Mouse (Mus musculus): Measurements from ENCODE around the gene Pard6a. TPM values are rescaled to one million over a fixed set of nuclear protein-coding genes. Genes with fewer than 3 reads are reported as not detected.
A peak's percentile ranks its signal among the peaks of the same experiment; 100 is the strongest.

The Pard6a gene
- polyA plus RNA-seq, 1 experiment from 2014 or later, result 50.0 TPM

- ATAC-seq, result no peak
- 60% methylated on average over 35 of the region's 35 CpGs for whole genome bisulfite sequencing
- Histone ChIP-seq H3K4me2 (ENCODE audit: low read length) (no peak overlapping the region), H3K27me3 (replicated peaks; ENCODE audit: control insufficient read depth, insufficient read depth, low read length) (no peaks in the 10 kb centered on the region), H3K36me3 (ENCODE audit: control insufficient read depth, insufficient read depth) (no peaks in the 10 kb centered on the region), H3K9me3 (ENCODE audit: control insufficient read depth, low read length) (peaks cover 4% of the 10 kb centered on the region; the same call in 1 of the 2 replicates), H3K9ac (replicated peaks; ENCODE audit: low read depth, low read length) (no peak overlapping the region), H3K27ac (ENCODE audit: low read length) (no peak overlapping the region), H3K4me1 (replicated peaks; ENCODE audit: control insufficient read depth, insufficient read depth, low read length) (peaks cover 6% of the 10 kb centered on the region), H3K4me3 (replicated peaks; ENCODE audit: low read length) (no peak overlapping the region)
Measured at GRCm38 (mm10) chr8:105689256-105689982, 11.5 kb upstream of the Pard6a start.

- ATAC-seq, result no peak
- 91% methylated on average over 9 of the region's 9 CpGs for WGBS
Measured at GRCm38 (mm10) chr8:105689983-105690360, 11.0 kb upstream of the Pard6a start.

DNA sequence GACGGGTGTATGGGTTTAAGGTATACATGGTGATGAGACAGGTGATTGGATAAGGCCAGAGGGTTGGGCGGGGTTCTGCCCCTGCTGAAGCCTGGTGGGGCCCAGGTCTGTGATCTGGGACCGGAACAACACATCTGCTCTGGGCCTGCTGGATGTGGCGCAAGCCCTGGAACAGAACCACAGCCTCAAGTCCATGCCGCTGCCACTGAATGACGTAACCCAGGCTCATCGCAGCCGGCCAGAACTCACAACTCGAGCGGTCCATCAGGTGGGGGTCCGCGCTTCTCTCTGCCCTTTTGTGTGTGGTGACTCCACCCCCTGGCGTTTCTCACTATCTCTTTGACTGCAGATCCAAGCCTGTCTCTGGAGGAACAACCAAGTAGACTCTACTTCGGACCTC, 10.0 kb upstream of the Pard6a start:
- peaks cover 4% of the 10 kb centered on the region; the same call in 1 of the 2 replicates for H3K9me3 ChIP-seq (ENCODE audit: control insufficient read depth, low read length)
- H3K27ac ChIP-seq (ENCODE audit: low read length), result no peak overlapping the region
- H3K4me3 ChIP-seq (replicated peaks; ENCODE audit: low read length), result no peak overlapping the region
- H3K9ac ChIP-seq (replicated peaks; ENCODE audit: low read depth, low read length), result no peak overlapping the region
- no peak overlapping the region for H3K4me2 ChIP-seq (ENCODE audit: low read length)
- no peak for ATAC-seq
- whole genome bisulfite sequencing, result 84% methylated on average over 14 of the region's 14 CpGs
- H3K27me3 ChIP-seq (replicated peaks; ENCODE audit: control insufficient read depth, insufficient read depth, low read length), result no peaks in the 10 kb centered on the region
- peaks cover 3% of the 10 kb centered on the region; the same call in 1 of the 2 replicates for H3K36me3 ChIP-seq (ENCODE audit: control insufficient read depth, insufficient read depth)
- H3K4me1 ChIP-seq (replicated peaks; ENCODE audit: control insufficient read depth, insufficient read depth, low read length), result peaks cover 18% of the 10 kb centered on the region

More at GRCm38 (mm10) chr8:105689983-105690360, 11.0 kb upstream of the Pard6a start:
- H3K4me1 ChIP-seq (replicated peaks; ENCODE audit: control insufficient read depth, insufficient read depth, low read length), result peaks cover 12% of the 10 kb centered on the region
- no peak overlapping the region for H3K4me2 ChIP-seq (ENCODE audit: low read length)
- H3K27ac ChIP-seq (ENCODE audit: low read length), result no peak overlapping the region
- H3K9ac ChIP-seq (replicated peaks; ENCODE audit: low read depth, low read length), result no peak overlapping the region
- H3K9me3 ChIP-seq (ENCODE audit: control insufficient read depth, low read length), result peaks cover 4% of the 10 kb centered on the region; the same call in 1 of the 2 replicates
- H3K27me3 ChIP-seq (replicated peaks; ENCODE audit: control insufficient read depth, insufficient read depth, low read length), result no peaks in the 10 kb centered on the region
- no peaks in the 10 kb centered on the region for H3K36me3 ChIP-seq (ENCODE audit: control insufficient read depth, insufficient read depth)
- no peak overlapping the region for H3K4me3 ChIP-seq (replicated peaks; ENCODE audit: low read length)

DNA sequence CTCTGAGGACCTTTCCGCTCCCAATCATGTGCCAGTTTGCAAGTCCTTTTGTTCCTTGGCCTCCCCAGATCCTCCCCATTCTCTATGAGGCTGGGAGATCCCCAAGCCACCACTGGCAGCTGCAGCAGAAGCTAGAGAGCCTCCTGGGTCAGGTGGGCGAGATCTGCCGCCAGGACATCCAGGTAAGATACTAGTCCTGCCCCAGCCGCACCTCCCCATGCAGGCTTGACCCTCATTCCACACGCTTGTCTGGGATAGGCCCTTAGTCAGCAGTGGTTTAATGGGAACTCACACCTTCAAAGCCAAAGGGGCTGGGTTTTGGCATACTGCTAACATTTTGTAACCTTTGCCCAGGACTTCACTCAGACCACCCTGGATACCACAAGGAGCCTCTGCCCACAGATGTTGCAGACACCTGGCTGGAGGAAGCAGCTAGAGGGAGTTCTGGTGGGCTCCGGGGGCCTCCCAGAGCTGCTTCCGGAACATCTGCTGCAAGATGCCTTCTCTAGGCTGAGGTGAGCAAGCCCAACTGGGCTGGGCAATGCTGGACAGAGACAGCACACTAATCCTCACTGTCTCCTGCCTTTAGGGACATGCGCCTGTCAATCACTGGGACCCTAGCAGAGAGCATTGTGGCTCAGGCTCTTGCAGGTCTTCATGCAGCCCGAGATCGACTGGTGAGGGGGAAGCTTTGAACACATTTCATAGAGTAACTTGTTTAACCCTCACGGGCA, 8.3 kb upstream of the Pard6a start:
- Histone ChIP-seq H3K36me3 (ENCODE audit: control insufficient read depth, insufficient read depth) (peaks cover 8% of the 10 kb centered on the region; the same call in 1 of the 2 replicates), H3K4me2 (ENCODE audit: low read length) (no peak overlapping the region), H3K27me3 (replicated peaks; ENCODE audit: control insufficient read depth, insufficient read depth, low read length) (no peaks in the 10 kb centered on the region), H3K4me3 (replicated peaks; ENCODE audit: low read length) (no peak overlapping the region), H3K9me3 (ENCODE audit: control insufficient read depth, low read length) (peaks cover 4% of the 10 kb centered on the region; the same call in 1 of the 2 replicates), H3K9ac (replicated peaks; ENCODE audit: low read depth, low read length) (no peak overlapping the region), H3K4me1 (replicated peaks; ENCODE audit: control insufficient read depth, insufficient read depth, low read length) (peaks cover 18% of the 10 kb centered on the region), H3K27ac (ENCODE audit: low read length) (no peak overlapping the region)
- ATAC-seq, result no peak
- 94% methylated on average over 11 of the region's 11 CpGs for WGBS

GRCm38 (mm10) chr8:105693648-105694047, 7.3 kb upstream of the Pard6a start:
- WGBS, result under 1% methylated on average over 30 of the region's 30 CpGs

DNA sequence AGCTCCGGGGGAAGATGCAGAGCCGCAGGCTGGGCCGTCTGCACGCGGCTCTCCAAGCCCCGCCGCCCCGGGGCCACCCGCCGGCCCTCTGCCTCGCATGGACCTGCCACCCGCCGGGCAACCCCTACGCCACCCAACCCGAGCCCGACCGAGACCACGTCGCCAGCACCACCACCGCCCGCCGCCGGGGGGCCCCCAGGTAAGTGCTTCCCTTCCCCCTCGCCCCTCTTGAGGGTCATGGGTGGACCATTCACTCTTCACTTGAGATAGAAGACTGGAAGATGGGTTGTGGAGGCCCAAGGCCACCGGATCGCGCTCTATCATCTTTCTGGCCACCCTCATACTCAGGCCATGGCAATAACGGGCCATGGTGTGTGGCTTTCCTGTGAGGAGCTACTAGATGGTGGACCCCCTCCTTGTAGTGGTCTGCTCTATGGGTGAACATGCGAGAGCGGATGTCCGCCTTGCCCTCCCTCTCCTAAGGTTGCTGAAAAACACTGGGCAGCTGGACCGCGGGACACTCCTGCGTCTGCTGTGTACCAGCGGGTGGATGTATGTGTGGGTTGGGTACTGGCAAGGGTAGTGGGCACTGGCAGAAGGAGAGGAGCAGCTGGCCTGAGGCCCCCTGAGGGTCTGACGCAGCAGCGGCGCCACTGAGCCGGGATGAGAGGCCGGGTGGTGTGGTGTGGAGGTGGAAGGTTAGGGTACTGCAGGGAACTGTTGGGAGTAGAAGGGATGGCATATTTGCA, 6.7 kb upstream of the Pard6a start:
- 6% methylated on average over 30 of the region's 40 CpGs for WGBS
- Histone ChIP-seq H3K27me3 (replicated peaks; ENCODE audit: control insufficient read depth, insufficient read depth, low read length) (no peaks in the 10 kb centered on the region), H3K9me3 (ENCODE audit: control insufficient read depth, low read length) (peaks cover 4% of the 10 kb centered on the region; the same call in 1 of the 2 replicates), H3K4me3 (replicated peaks; ENCODE audit: low read length) (peak overlapping the region; percentile 70), H3K4me2 (ENCODE audit: low read length) (peak overlapping the region; percentile 80), H3K27ac (ENCODE audit: low read length) (peak overlapping the region; percentile 64), H3K4me1 (replicated peaks; ENCODE audit: control insufficient read depth, insufficient read depth, low read length) (peaks cover 18% of the 10 kb centered on the region), H3K36me3 (ENCODE audit: control insufficient read depth, insufficient read depth) (peaks cover 10% of the 10 kb centered on the region; the same call in 1 of the 2 replicates), H3K9ac (replicated peaks; ENCODE audit: low read depth, low read length) (peak overlapping the region; percentile 84)
- peak; percentile 51 for ATAC-seq

More at GRCm38 (mm10) chr8:105693648-105694047, 7.3 kb upstream of the Pard6a start:
- Histone ChIP-seq H3K4me3 (replicated peaks; ENCODE audit: low read length) (peak overlapping the region; percentile 70), H3K4me1 (replicated peaks; ENCODE audit: control insufficient read depth, insufficient read depth, low read length) (peaks cover 18% of the 10 kb centered on the region), H3K27ac (ENCODE audit: low read length) (peak overlapping the region; percentile 64), H3K27me3 (replicated peaks; ENCODE audit: control insufficient read depth, insufficient read depth, low read length) (no peaks in the 10 kb centered on the region), H3K9ac (replicated peaks; ENCODE audit: low read depth, low read length) (peak overlapping the region; percentile 84), H3K4me2 (ENCODE audit: low read length) (peak overlapping the region; percentile 80), H3K9me3 (ENCODE audit: control insufficient read depth, low read length) (peaks cover 4% of the 10 kb centered on the region; the same call in 1 of the 2 replicates), H3K36me3 (ENCODE audit: control insufficient read depth, insufficient read depth) (peaks cover 10% of the 10 kb centered on the region; the same call in 1 of the 2 replicates)
- ATAC-seq, result peak; percentile 74

GRCm38 (mm10) chr8:105695080-105695780, 5.7 kb upstream of the Pard6a start:
- Histone ChIP-seq H3K4me1 (replicated peaks; ENCODE audit: control insufficient read depth, insufficient read depth, low read length) (peaks cover 27% of the 10 kb centered on the region), H3K9ac (replicated peaks; ENCODE audit: low read depth, low read length) (peak overlapping the region; percentile 84), H3K27me3 (replicated peaks; ENCODE audit: control insufficient read depth, insufficient read depth, low read length) (no peaks in the 10 kb centered on the region), H3K4me2 (ENCODE audit: low read length) (peak overlapping the region; percentile 80), H3K4me3 (replicated peaks; ENCODE audit: low read length) (peak overlapping the region; percentile 70), H3K36me3 (ENCODE audit: control insufficient read depth, insufficient read depth) (peaks cover 10% of the 10 kb centered on the region; the same call in 1 of the 2 replicates), H3K27ac (ENCODE audit: low read length) (no peak overlapping the region), H3K9me3 (ENCODE audit: control insufficient read depth, low read length) (peaks cover 4% of the 10 kb centered on the region; the same call in 1 of the 2 replicates)
- ATAC-seq, result no peak
- WGBS, result 81% methylated on average over 30 of the region's 30 CpGs

- Histone ChIP-seq H3K4me3 (replicated peaks; ENCODE audit: low read length) (no peak overlapping the region), H3K27me3 (replicated peaks; ENCODE audit: control insufficient read depth, insufficient read depth, low read length) (no peaks in the 10 kb centered on the region), H3K9ac (replicated peaks; ENCODE audit: low read depth, low read length) (no peak overlapping the region), H3K9me3 (ENCODE audit: control insufficient read depth, low read length) (peaks cover 4% of the 10 kb centered on the region; the same call in 1 of the 2 replicates), H3K36me3 (ENCODE audit: control insufficient read depth, insufficient read depth) (peaks cover 10% of the 10 kb centered on the region; the same call in 1 of the 2 replicates), H3K27ac (ENCODE audit: low read length) (no peak overlapping the region), H3K4me1 (replicated peaks; ENCODE audit: control insufficient read depth, insufficient read depth, low read length) (peaks cover 36% of the 10 kb centered on the region), H3K4me2 (ENCODE audit: low read length) (no peak overlapping the region)
- 93% methylated on average over 17 of the region's 17 CpGs for WGBS
- ATAC-seq, result no peak
Measured at GRCm38 (mm10) chr8:105697196-105697780, 3.7 kb upstream of the Pard6a start.
